Mouse (Mus musculus) heart, embryonic 13.5 days (tissue): ENCODE measurements at regions not wholly inside any gene's neighbourhood (a gene's known extent, or its start where the extent isn't known, plus 50 kb on each side); places are given as distances from the start of the nearest gene placed in this dataset.

ENCODE experiments used
- ATAC-seq: fragments of 200-750 bp; cut with Nextera tagmentation; 2 replicates; pipeline ENCODE4 v1.8.0; 2017; ENCODE audit warnings: moderate TSS enrichment; ENCODE audit not compliant: insufficient number of reproducible peaks, low FRiP score, low TSS enrichment; ENCODE audit errors: extremely low read depth
- H3K27ac ChIP-seq: fragments of 300-500 bp; sonication (generic); replicated peaks from 2 replicates; pipeline ENCODE4 v1.5.1; 2015; ENCODE audit warnings: moderate library complexity, mild to moderate bottlenecking, inconsistent platforms
- H3K27me3 ChIP-seq: fragments of 300-500 bp; sonication (generic); replicated peaks from 2 replicates; pipeline ENCODE4 v1.6.1; 2015; ENCODE audit warnings: mild to moderate bottlenecking, inconsistent platforms
- H3K36me3 ChIP-seq: fragments of 300-500 bp; sonication (generic); 2 replicates; pipeline ENCODE4 v1.6.1; 2015; ENCODE audit warnings: mild to moderate bottlenecking, inconsistent platforms
- H3K4me1 ChIP-seq: fragments of 300-500 bp; sonication (generic); 2 replicates; pipeline ENCODE4 v1.6.1; 2015; ENCODE audit warnings: inconsistent platforms
- H3K4me2 ChIP-seq: fragments of 300-500 bp; sonication (generic); 2 replicates; pipeline ENCODE4 v1.6.1; 2015; ENCODE audit warnings: inconsistent platforms, mild to moderate bottlenecking, moderate library complexity
- H3K4me3 ChIP-seq: fragments of 300-500 bp; sonication (generic); 2 replicates; pipeline ENCODE4 v1.5.1; 2015; ENCODE audit warnings: moderate library complexity, mild to moderate bottlenecking, inconsistent platforms
- H3K9ac ChIP-seq: fragments of 300-500 bp; sonication (generic); 2 replicates; pipeline ENCODE4 v1.6.1; 2015; ENCODE audit warnings: inconsistent platforms, mild to moderate bottlenecking, moderate library complexity
- H3K9me3 ChIP-seq: fragments of 300-500 bp; sonication (generic); 2 replicates; pipeline ENCODE4 v1.6.1; 2016; ENCODE audit warnings: inconsistent platforms
- WGBS: fragments of 180-500 bp; shearing (Covaris S2); methylation state at CpG from one replicate; pipeline ENCODE4 v1.1.7; 2015; ENCODE audit warnings: mixed read lengths; 5-methylcytosine and 5-hydroxymethylcytosine counted together

DNA sequence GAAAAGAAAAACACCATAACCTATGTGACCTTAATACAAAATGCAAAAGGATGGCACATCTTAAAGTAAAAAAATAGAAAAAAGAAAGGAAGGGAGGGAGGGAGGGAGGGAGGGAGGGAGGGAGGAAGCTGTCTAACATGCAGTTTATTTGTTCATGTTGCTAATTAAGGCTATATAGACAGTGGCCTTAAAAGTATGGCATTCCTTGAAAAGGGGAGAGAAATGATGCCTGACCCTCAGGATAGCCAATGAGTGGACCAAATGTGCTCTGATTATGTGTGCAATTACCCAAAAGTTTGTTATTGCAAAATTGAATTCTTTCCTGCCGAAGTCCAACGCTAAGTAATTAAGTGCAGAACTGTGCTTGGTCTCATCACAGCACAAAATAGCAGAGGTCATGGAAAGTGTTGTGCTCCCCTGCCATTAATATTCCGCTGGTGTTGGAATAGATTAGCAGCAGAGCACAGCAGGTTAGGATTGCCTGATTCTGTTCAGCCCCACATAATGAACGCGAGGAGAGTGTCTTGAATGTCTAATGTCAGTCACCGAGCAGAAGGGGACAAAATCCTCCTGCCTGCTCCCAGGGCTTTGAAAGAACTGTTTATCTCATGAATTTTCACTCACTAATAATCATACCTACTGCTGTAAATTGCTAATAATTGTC lies 531.7 kb upstream of the Mctp2 start:
- H3K36me3 ChIP-seq, result no peaks in the 10 kb centered on the region
- 65% methylated on average over 6 of the region's 6 CpGs for whole genome bisulfite sequencing
- H3K9ac ChIP-seq, result no peak overlapping the region
- H3K4me2 ChIP-seq, result no peak overlapping the region
- H3K27ac ChIP-seq, result no peak overlapping the region
- peaks cover 6% of the 10 kb centered on the region for H3K9me3 ChIP-seq
- H3K4me3 ChIP-seq, result no peak overlapping the region
- no peaks in the 10 kb centered on the region for H3K4me1 ChIP-seq
- no peaks in the 10 kb centered on the region for H3K27me3 ChIP-seq
- ATAC-seq, result no peak

DNA sequence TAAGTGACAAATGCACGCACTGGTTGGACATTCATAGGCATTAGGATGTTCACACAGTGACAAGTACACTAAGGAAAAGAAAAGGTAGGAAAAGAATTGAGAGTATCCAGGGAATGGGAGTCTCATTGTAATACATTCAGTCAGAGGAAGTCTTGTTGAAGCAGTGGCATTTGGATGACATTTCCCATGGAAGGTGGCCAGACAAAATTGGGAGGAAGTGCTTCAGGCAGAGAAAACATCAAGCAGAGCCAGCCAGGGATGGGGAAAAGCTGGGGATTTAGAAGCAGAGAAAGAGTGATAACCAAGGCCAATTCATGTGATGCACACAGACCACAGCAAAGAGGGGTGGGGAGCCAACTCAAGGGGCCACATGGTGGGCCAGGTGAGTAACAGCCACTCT lies 524.0 kb upstream of the Rgma start:
- H3K27ac ChIP-seq, result no peak overlapping the region
- no peak for ATAC-seq
- no peak overlapping the region for H3K4me3 ChIP-seq
- H3K9ac ChIP-seq, result no peak overlapping the region
- no peaks in the 10 kb centered on the region for H3K36me3 ChIP-seq
- 77% methylated on average over 1 of the region's 1 CpGs for WGBS
- H3K4me1 ChIP-seq, result no peaks in the 10 kb centered on the region
- H3K27me3 ChIP-seq, result no peaks in the 10 kb centered on the region
- no peak overlapping the region for H3K4me2 ChIP-seq
- H3K9me3 ChIP-seq, result no peaks in the 10 kb centered on the region

DNA sequence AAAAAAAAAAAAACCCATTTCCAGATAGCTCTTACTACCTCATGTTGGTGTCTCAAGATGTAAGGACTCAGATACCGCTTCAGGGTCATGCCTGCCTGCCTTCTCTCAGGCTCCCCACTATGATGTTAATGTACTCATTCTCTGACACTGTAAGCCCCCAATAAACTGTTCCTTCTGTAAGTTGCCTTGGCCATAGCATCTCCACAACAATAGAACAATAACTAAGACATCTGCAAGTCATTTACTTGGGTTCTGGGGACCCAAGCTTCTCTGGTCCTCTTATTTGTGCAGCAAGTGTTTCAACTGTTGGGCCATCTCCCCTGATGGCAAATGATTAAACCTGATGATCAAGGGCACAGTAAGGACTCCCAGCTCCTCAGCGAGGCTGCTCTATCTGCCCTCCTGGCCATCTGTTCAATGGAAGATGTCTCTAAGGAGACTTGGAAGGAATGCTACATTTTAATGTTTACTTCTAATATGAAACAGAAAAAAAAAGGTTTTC lies 520.8 kb upstream of the Rgma start:
- no peak overlapping the region for H3K9ac ChIP-seq
- H3K27ac ChIP-seq, result no peak overlapping the region
- H3K36me3 ChIP-seq, result no peaks in the 10 kb centered on the region
- H3K9me3 ChIP-seq, result no peaks in the 10 kb centered on the region
- no peaks in the 10 kb centered on the region for H3K27me3 ChIP-seq
- ATAC-seq, result no peak
- 77% methylated on average over 2 of the region's 2 CpGs for WGBS
- H3K4me2 ChIP-seq, result no peak overlapping the region
- H3K4me3 ChIP-seq, result no peak overlapping the region
- no peaks in the 10 kb centered on the region for H3K4me1 ChIP-seq

DNA sequence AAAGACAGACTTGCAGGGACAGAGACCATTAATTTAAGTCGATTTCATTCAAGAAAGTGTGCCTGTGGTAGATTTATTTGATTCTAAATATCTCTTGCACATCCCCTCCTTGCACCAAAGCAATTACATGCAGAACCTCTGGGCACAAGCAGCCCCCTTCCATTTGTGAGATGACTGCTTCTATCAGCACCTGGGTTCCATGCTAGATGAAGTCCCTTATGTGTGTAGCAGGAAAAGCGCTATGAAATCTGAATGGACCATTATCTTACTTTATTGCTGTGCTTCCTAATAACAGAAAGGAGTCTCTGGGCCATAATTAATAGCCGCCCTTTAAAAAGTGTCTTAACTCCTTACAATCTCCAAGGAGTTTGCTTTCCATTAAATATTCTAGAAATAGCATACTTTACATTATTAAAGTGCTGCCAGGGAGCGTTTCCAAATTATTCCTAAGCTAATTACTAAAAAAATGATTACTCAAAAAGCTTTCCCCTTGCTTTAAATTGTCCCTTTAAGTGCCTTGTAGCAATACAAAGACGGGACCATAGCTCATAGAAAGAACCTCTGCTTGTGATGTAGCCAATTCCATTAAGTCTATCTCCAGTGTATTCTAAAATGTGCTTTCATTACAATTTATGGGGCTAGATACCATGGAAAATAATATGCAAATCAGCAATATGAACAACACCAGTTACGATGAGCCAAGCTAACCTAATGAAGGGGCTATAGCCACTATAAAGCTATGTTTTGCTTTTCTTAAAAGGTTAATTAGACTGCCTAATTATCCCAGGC lies 508.1 kb upstream of the Rgma start:
- WGBS, result 63% methylated on average over 6 of the region's 6 CpGs
- no peak overlapping the region for H3K27ac ChIP-seq
- H3K36me3 ChIP-seq, result no peaks in the 10 kb centered on the region
- no peaks in the 10 kb centered on the region for H3K9me3 ChIP-seq
- ATAC-seq, result no peak
- no peaks in the 10 kb centered on the region for H3K27me3 ChIP-seq
- peaks cover 13% of the 10 kb centered on the region for H3K4me1 ChIP-seq
- no peak overlapping the region for H3K9ac ChIP-seq
- H3K4me3 ChIP-seq, result no peak overlapping the region
- no peak overlapping the region for H3K4me2 ChIP-seq

DNA sequence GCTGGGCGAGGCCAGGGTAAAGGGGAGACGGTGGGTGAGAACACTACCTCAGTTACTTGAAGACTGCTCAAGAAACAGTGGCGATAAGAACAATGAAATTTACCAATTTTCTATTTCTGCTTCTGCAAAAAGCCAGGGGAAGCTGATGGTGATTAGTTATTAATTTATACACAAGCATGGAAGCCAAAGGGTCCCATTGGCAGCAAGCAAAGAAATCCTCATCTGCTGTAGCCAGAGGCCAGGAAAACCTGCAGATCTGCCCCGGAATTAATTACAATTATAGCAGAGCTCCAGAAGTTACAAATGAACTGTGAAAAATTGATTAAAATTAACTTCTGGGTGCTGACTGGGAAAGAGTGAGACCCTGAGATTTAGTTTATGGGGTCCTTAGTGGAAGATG lies 506.2 kb upstream of the Rgma start:
- Histone ChIP-seq H3K9me3 (no peaks in the 10 kb centered on the region), H3K4me3 (no peak overlapping the region), H3K36me3 (no peaks in the 10 kb centered on the region), H3K4me1 (peaks cover 13% of the 10 kb centered on the region), H3K9ac (no peak overlapping the region), H3K27ac (no peak overlapping the region), H3K4me2 (no peak overlapping the region), H3K27me3 (no peaks in the 10 kb centered on the region)
- WGBS, result 82% methylated on average over 4 of the region's 4 CpGs
- no peak for ATAC-seq

DNA sequence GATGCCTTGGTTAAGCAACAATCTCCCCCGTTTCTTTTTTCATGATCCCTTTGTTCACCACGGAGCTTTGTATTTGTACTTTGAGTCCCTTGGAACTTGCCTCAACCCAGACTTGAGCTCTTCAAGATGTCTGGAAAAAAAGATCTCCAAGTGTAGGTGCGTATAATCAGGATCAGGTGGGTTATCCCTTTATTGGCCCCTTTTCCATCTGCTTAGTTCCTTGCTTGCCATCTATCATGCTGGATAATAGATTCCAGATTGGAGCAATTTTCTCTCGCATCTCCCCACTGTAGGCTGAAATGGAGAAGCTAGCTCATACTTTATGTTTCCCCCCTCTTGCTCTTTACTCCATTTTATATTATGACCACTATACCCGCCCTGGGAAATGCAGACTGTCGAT lies 474.5 kb upstream of the Rgma start:
- no peak for ATAC-seq
- H3K36me3 ChIP-seq, result no peaks in the 10 kb centered on the region
- no peak overlapping the region for H3K4me3 ChIP-seq
- no peaks in the 10 kb centered on the region for H3K27me3 ChIP-seq
- no peak overlapping the region for H3K9ac ChIP-seq
- WGBS, result 71% methylated on average over 6 of the region's 6 CpGs
- H3K9me3 ChIP-seq, result no peaks in the 10 kb centered on the region
- no peak overlapping the region for H3K27ac ChIP-seq
- no peaks in the 10 kb centered on the region for H3K4me1 ChIP-seq
- H3K4me2 ChIP-seq, result no peak overlapping the region

DNA sequence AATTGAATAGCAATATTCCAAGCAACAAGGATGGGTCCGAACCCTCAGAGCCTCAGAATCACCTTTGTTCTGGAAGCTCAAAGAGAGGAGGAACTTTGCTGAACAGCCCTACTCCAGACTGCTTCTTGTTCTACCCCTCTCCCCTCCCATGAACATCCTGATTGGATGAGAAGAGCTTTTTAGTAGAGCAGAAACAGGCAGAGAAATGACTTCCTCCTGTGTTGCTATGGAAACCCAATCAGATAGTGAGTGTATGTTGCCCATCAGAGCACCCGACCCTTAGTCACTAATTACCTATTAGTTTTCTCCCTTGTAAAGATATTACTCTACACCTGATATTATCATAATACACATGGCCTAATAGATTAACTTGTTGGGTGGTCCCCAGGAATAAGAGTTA lies 469.4 kb upstream of the Rgma start:
- no peaks in the 10 kb centered on the region for H3K9me3 ChIP-seq
- 54% methylated on average over 2 of the region's 2 CpGs for WGBS
- no peak for ATAC-seq
- H3K4me1 ChIP-seq, result no peaks in the 10 kb centered on the region
- no peak overlapping the region for H3K9ac ChIP-seq
- H3K27ac ChIP-seq, result no peak overlapping the region
- no peak overlapping the region for H3K4me3 ChIP-seq
- H3K36me3 ChIP-seq, result no peaks in the 10 kb centered on the region
- no peak overlapping the region for H3K4me2 ChIP-seq
- no peaks in the 10 kb centered on the region for H3K27me3 ChIP-seq

DNA sequence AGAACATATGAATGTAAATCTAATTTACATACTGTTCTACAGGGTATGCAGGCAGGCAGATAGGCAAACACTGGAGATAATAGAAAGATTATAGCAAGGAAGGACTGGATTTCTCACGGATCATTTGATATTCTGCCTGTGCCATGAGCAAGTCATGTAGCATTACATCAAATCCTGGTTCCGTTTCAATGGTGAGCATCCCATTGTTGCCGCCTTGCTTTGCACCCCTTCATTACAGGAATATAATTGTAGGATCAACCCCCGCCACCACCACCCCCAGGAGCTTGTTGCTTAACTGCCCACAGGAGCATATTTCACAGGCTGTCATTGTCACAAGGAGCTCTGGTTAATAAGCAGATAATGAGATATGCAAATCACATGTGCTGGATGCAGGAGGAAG lies 468.8 kb upstream of the Rgma start:
- Histone ChIP-seq H3K9ac (no peak overlapping the region), H3K27ac (no peak overlapping the region), H3K9me3 (no peaks in the 10 kb centered on the region), H3K4me1 (no peaks in the 10 kb centered on the region), H3K4me2 (no peak overlapping the region), H3K36me3 (no peaks in the 10 kb centered on the region), H3K27me3 (no peaks in the 10 kb centered on the region), H3K4me3 (no peak overlapping the region)
- 80% methylated on average over 4 of the region's 4 CpGs for WGBS
- no peak for ATAC-seq

DNA sequence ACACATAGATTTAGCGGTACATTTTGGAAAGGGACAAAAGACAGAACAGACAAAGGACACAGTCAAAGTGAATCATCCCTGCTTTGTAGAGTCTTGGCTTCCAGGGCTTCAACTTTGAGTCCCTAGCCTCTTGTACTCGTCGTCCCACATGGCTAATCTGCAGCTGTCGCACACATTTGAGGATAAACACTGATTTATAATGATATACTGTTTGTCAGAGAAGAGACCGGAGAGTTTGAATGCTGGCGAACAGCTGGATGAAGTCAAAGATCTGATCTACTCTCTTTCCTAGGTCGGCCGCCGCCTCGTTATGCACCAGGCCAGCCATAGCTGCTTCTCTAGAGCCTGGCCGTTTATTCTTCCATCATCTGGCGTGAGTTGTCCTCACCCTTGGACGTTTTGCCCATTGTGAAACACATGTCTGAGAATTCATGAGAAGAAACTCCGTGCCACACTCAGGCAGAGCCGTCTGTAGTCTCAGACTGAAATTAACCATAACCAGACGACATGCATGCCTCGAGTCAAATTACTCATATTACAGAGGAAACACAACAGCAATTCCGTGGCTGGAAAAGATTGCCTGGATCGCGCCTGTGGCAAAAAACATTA lies 448.4 kb upstream of the Rgma start:
- Histone ChIP-seq H3K4me2 (no peak overlapping the region), H3K27me3 (no peaks in the 10 kb centered on the region), H3K27ac (no peak overlapping the region), H3K36me3 (no peaks in the 10 kb centered on the region), H3K9ac (no peak overlapping the region), H3K9me3 (no peaks in the 10 kb centered on the region), H3K4me1 (no peaks in the 10 kb centered on the region), H3K4me3 (no peak overlapping the region)
- WGBS, result 69% methylated on average over 20 of the region's 20 CpGs
- ATAC-seq, result no peak

DNA sequence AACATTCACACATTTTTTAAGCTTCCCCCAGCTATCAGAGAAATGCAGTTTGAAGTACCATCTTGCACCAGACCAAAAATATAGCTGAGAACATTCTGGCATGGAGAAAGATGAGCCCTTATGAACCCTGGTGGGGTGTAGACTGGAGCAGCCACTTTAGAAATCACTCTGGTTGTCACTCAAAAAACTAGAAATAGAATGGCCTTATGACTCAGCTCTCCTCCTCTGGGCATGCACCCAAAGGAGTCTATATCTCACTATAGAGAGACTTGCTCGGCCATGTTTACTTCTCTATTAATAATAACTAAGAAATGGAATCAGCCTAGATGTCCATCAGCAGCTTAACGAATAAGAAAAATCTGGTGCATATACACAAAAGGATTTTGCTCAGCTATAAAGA lies 436.5 kb upstream of the Rgma start:
- peak overlapping the region; percentile 13; the same call in 1 of the 2 replicates for H3K27ac ChIP-seq

DNA sequence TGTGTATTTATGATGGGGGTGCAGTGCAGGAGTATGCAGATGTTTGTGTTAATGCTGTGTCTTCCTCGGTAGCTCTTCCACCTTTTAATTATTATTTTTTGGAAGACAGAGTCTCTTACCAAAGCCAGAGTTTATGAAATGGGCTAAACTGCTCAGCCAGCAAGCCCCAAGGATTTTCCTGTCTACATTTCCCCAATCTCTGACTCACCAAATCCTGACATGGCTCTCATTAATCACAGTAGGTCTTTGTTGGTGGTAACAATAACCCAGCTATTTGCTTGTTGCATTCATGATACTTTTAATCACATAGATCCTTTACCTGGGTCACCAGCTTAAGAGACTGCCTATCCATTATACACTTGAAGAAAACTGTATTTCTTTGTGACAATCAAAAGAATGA lies 427.8 kb upstream of the Rgma start:
- H3K9me3 ChIP-seq, result no peaks in the 10 kb centered on the region
- no peak overlapping the region for H3K4me3 ChIP-seq
- no peak overlapping the region for H3K27ac ChIP-seq
- no peak overlapping the region for H3K9ac ChIP-seq
- no peaks in the 10 kb centered on the region for H3K4me1 ChIP-seq
- no peak overlapping the region for H3K4me2 ChIP-seq
- H3K27me3 ChIP-seq, result no peaks in the 10 kb centered on the region
- WGBS, result 79% methylated on average over 1 of the region's 1 CpGs
- H3K36me3 ChIP-seq, result no peaks in the 10 kb centered on the region
- no peak for ATAC-seq

More for the DNA sequence above, 436.5 kb upstream of the Rgma start:
- WGBS, result 41% methylated on average over 2 of the region's 2 CpGs
- no peak overlapping the region for H3K9ac ChIP-seq
- H3K4me1 ChIP-seq, result peaks cover 12% of the 10 kb centered on the region
- ATAC-seq, result no peak
- no peaks in the 10 kb centered on the region for H3K9me3 ChIP-seq
- H3K36me3 ChIP-seq, result no peaks in the 10 kb centered on the region
- H3K4me2 ChIP-seq, result no peak overlapping the region
- H3K4me3 ChIP-seq, result no peak overlapping the region
- H3K27me3 ChIP-seq, result no peaks in the 10 kb centered on the region
